Mouse (Mus musculus): ENCODE data around the gene Naa25.

DNA sequence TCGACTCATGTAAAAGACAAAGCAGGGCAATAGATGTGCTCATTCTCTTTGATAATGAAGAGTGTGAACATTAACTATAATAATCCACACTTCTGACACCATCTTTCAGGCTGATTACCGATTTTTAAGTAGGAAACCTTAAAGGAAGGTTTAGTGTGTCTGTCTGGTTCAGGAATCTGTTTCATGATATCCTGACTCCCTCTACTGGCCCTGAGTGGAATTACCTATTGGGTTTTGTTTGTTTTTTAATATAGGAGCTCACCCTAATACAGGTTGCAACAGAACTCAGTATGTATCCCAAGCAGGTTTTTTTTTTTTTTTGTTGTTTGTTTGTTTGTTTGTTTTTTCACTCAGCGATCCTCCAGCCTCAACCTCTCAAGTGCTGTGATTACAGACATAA lies 79.9 kb downstream of the Naa25 start:
- no peak for TF ChIP-seq CTCF (IDR thresholded peaks at IDR 0.05; ENCODE audit: control insufficient read depth, insufficient read depth, insufficient replicate concordance, low read depth, low read length)
- no peak for TF ChIP-seq POLR2A (IDR thresholded peaks at IDR 0.05; ENCODE audit: control insufficient read depth, low read depth, low read length)

All from testis, adult 2 months (tissue).